Mouse (Mus musculus) forebrain, embryonic 16.5 days (tissue): ENCODE results near the gene Dop1b. TPM values are rescaled to one million over a fixed set of nuclear protein-coding genes. Genes with fewer than 3 reads are reported as not detected.
A peak's percentile ranks its signal among the peaks of the same experiment; 100 is the strongest.
"Not testable (repeated sequence)": the region's sequence is repeated elsewhere in the genome, so short reads cannot be mapped to it uniquely, and the experiment has no call there.

Source experiments
- ATAC-seq: fragments of 200-750 bp; cut with Nextera tagmentation; 2 replicates; pipeline ENCODE4 v1.8.0; 2017; ENCODE audit warnings: mild to moderate bottlenecking, moderate library complexity
- H3K27ac ChIP-seq: fragments of 300-500 bp; sonication (generic); 2 replicates; pipeline ENCODE4 v1.5.1; 2014; ENCODE audit warnings: low read length, control low read depth
- H3K27me3 ChIP-seq: fragments of 300-500 bp; sonication (generic); replicated peaks from 2 replicates; pipeline ENCODE4 v1.6.1; 2014; ENCODE audit warnings: low read length; ENCODE audit not compliant: control insufficient read depth, insufficient read depth
- H3K36me3 ChIP-seq: fragments of 300-500 bp; sonication (generic); 2 replicates; pipeline ENCODE4 v1.6.1; 2014; ENCODE audit not compliant: control insufficient read depth, insufficient read depth
- H3K4me1 ChIP-seq: fragments of 300-500 bp; sonication (generic); replicated peaks from 2 replicates; pipeline ENCODE4 v1.6.1; 2014; ENCODE audit warnings: low read length; ENCODE audit not compliant: control insufficient read depth, insufficient read depth
- H3K4me2 ChIP-seq: fragments of 300-500 bp; sonication (generic); 2 replicates; pipeline ENCODE4 v1.6.1; 2014; ENCODE audit warnings: mild to moderate bottlenecking, low read length, control low read depth
- H3K4me3 ChIP-seq: fragments of 300-500 bp; sonication (generic); replicated peaks from 2 replicates; pipeline ENCODE4 v1.5.1; 2014; ENCODE audit warnings: mild to moderate bottlenecking, low read length, control low read depth
- H3K9ac ChIP-seq: fragments of 300-500 bp; sonication (generic); replicated peaks from 2 replicates; pipeline ENCODE4 v1.6.1; 2014; ENCODE audit warnings: low read depth, low read length, control low read depth
- H3K9me3 ChIP-seq: fragments of 300-500 bp; sonication (generic); 2 replicates; pipeline ENCODE4 v1.6.1; 2016; ENCODE audit warnings: low read length; ENCODE audit not compliant: control insufficient read depth
- WGBS: fragments of 180-500 bp; shearing (Covaris S2); extraction: QIAGEN DNeasy Blood & Tissue Kit; methylation state at CpG from one replicate; pipeline ENCODE4 v1.1.7; 2014; 5-methylcytosine and 5-hydroxymethylcytosine counted together
- polyA plus RNA-seq: library from polyadenylated mRNA; unstranded; fragments of >200 nt; fragmentation: Nextera tagmentation; extraction: Ambion mirVana; gene quantifications from 2 replicates; pipeline ENCODE4 v1.2.1, GENCODE M21; 2015

Dop1b gene
- polyA plus RNA-seq, 1 experiment from 2014 or later: 43.3 TPM

DNA sequence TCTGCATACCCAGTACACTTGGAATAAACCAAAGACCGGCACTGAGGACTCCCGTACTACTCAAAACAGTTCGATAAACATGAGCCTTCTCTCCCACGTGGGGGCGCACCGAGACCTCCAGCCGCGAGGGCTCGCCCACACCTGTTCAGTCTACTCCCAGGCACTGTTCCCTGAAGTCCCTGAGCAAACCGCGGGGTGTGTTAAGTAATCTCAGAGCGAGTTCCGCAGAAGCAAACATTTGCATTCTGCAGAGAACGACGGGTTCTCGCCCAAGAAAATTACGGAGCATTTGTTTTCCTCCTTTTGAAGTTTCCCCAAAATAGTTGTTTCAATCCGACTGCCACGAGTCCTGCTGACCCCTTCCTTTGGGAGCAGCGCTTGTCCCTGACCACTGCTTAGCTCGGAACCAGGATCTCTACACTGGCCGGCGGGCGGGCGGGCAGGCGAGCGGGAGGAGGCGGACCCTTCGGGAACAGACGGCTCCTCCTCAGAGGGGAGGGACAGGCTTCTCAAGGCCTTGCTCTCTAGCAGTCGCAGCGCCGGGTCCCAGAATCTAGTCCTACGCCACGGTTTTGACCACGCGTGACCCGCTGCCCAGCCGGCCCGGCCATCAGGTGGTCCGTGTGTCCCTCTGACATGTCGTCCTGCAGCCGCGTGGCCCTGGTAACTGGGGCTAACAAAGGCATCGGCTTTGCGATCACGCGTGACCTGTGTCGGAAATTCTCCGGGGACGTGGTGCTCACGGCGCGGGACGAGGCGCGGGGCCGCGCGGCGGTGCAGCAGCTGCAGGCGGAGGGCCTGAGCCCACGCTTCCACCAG is 28.8 kb upstream of the Dop1b start, which contains the start of gene Cbr3:
Gene Cbr3, plus strand, starts transcription at position 527 of the 819 bp plus-strand sequence.
- H3K4me2 ChIP-seq: peak within 1 kb of the TSS; percentile 65
- peak; percentile 73 for ATAC-seq
- H3K36me3 ChIP-seq: no peaks in the 10 kb centered on the region
- peak within 1 kb of the TSS; percentile 33 for H3K4me3 ChIP-seq
- H3K4me1 ChIP-seq: peaks cover 20% of the 10 kb centered on the region
- H3K9me3 ChIP-seq: no peaks in the 10 kb centered on the region; the same call in 1 of the 2 replicates
- peaks cover 32% of the 10 kb centered on the region for H3K27me3 ChIP-seq
- WGBS: under 1% methylated on average over 63 of the region's 63 CpGs
- peak within 1 kb of the TSS; percentile 8 for H3K9ac ChIP-seq
- no peak within 1 kb of the TSS for H3K27ac ChIP-seq

- Histone ChIP-seq H3K4me2 (peak overlapping the region; percentile 65), H3K9me3 (no peaks in the 10 kb centered on the region; the same call in 1 of the 2 replicates), H3K27me3 (peaks cover 32% of the 10 kb centered on the region), H3K4me1 (peaks cover 20% of the 10 kb centered on the region), H3K9ac (peak overlapping the region; percentile 8), H3K36me3 (no peaks in the 10 kb centered on the region), H3K4me3 (peak overlapping the region; percentile 33), H3K27ac (no peak overlapping the region)
- ATAC-seq: 0 out of 2 replicates have a peak, but pooled peaks have one; percentile 51
- WGBS: under 1% methylated on average over 50 of the region's 53 CpGs
Observed at GRCm38 (mm10) chr16:93683508-93684236, 28.0 kb upstream of the Dop1b start.

DNA sequence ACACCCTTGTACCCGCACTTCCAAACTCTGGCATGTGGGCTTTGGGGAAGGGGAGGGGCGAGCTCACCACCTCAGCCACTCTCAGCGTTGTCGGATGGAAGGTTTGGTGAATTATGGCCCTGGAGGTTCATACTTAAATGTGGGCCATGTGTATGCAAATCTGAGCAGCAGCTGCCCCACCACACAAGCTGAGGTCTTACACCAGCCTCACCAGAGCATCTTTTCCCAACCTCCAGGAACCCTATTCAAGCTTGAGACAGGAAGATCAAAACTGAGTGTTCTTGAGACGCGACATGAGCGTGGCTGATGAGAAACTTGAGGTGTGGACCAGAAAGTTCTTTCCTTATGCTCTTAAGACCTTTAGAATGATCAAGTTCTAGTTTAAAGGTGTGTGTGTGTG is 27.3 kb upstream of the Dop1b start:
- WGBS: 32% methylated on average over 7 of the region's 7 CpGs
- H3K4me2 ChIP-seq: peak overlapping the region; percentile 65; the same call in 1 of the 2 replicates
- no peak for ATAC-seq

DNA sequence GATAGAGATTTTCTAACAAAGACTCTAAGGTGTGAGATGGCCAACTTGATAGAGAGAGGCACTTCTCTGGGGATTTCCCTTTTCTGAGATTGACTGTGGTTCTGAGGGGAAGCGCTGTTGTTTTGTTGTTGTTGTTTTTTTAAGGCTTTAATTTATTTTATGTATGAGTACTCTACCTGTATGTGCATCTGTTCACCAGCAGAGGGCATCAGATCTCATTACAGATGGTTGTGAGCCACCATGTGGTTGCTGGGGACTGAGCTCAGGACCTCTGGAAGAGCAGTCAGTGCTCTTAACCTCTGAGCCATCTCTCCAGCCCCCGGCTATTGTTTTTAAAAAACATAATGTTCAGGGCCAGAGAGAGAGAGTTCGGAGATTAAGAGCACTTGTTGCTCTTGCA is 25.9 kb upstream of the Dop1b start:
- H3K27ac ChIP-seq, H3K4me3 ChIP-seq, H3K9me3 ChIP-seq, H3K4me2 ChIP-seq, H3K9ac ChIP-seq, H3K36me3 ChIP-seq, ATAC-seq: not testable (repeated sequence)
- 98% methylated on average over 3 of the region's 3 CpGs for WGBS
- Histone ChIP-seq H3K27me3 (peaks cover 30% of the 10 kb centered on the region), H3K4me1 (peaks cover 20% of the 10 kb centered on the region)

More for the DNA sequence above, 27.3 kb upstream of the Dop1b start:
- peaks cover 20% of the 10 kb centered on the region for H3K4me1 ChIP-seq
- H3K27me3 ChIP-seq: peaks cover 32% of the 10 kb centered on the region
- H3K9me3 ChIP-seq: no peaks in the 10 kb centered on the region; the same call in 1 of the 2 replicates
- no peaks in the 10 kb centered on the region for H3K36me3 ChIP-seq
- H3K9ac ChIP-seq: no peak overlapping the region
- no peak overlapping the region for H3K4me3 ChIP-seq
- H3K27ac ChIP-seq: no peak overlapping the region

DNA sequence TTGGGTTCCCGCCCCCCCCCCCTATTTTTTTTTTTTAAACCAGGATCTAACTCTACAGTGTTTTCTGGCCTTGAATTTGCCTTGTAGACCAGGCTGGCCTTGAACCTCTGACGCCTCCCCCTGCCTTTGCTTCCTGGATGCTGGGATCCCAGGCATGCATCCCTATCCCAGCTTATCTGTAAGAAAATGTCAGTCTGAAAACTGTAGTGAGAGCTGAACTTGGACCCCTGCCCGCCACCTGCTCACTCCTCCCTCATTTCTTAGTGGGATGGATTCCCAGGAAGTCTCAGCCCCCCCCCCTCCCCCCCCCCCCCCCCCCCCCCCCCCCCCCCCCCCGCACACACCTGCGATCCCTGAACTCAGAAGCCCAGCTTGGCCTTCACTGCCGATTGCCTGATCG is 25.3 kb upstream of the Dop1b start:
- 96% methylated on average over 5 of the region's 7 CpGs for WGBS
- Histone ChIP-seq H3K4me2 (no peak overlapping the region), H3K4me1 (peaks cover 20% of the 10 kb centered on the region), H3K4me3 (no peak overlapping the region), H3K27ac (no peak overlapping the region), H3K9me3 (no peaks in the 10 kb centered on the region; the same call in 1 of the 2 replicates), H3K36me3 (no peaks in the 10 kb centered on the region), H3K9ac (no peak overlapping the region), H3K27me3 (peaks cover 25% of the 10 kb centered on the region)
- ATAC-seq: no peak

- Histone ChIP-seq H3K9me3 (no peaks in the 10 kb centered on the region; the same call in 1 of the 2 replicates), H3K27me3 (peaks cover 20% of the 10 kb centered on the region), H3K9ac (no peak overlapping the region), H3K36me3 (no peaks in the 10 kb centered on the region), H3K27ac (no peak overlapping the region), H3K4me1 (peaks cover 20% of the 10 kb centered on the region), H3K4me3 (no peak overlapping the region), H3K4me2 (no peak overlapping the region)
- WGBS: 53% methylated on average over 5 of the region's 5 CpGs
- ATAC-seq: no peak
Observed at GRCm38 (mm10) chr16:93686945-93687344, 24.8 kb upstream of the Dop1b start.

DNA sequence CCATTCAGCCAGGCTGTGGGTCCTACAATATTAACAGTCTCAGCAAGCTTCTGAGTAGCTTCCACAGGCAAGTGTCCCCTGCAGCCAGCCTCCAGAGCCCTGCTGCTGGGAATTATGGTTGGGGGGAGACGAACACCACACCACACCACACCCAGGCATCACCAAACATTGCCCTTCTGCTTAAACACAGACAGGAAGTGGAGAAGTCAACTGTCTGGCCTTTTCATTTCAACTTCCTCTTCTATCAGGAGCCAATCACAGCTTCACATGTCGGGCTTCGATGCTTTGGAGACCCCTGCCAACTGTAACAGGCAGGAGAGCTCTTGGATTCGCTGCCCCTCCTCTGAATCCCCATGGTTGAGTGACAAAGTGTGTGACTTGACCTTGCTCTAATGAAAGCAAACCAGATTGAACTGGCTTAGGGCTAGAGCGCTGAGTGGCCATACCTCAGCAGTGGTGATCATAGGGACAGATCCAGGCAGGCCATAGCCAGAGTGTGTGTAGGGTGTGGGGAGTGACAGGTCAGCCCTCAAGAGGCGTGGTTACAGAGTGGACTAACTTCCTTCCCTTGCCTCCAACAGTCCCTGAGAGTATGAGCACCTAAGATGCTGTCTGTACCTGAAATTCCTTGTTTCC is 20.4 kb upstream of the Dop1b start:
- no peaks in the 10 kb centered on the region for H3K9me3 ChIP-seq
- 81% methylated on average over 6 of the region's 6 CpGs for WGBS
- no peak overlapping the region for H3K9ac ChIP-seq
- H3K4me1 ChIP-seq: no peaks in the 10 kb centered on the region
- H3K4me3 ChIP-seq: no peak overlapping the region
- no peak for ATAC-seq
- H3K36me3 ChIP-seq: no peaks in the 10 kb centered on the region
- no peak overlapping the region for H3K27ac ChIP-seq
- no peaks in the 10 kb centered on the region; the same call in 1 of the 2 replicates for H3K27me3 ChIP-seq
- H3K4me2 ChIP-seq: no peak overlapping the region

- Histone ChIP-seq H3K4me1 (no peaks in the 10 kb centered on the region), H3K27me3 (no peaks in the 10 kb centered on the region; the same call in 1 of the 2 replicates), H3K27ac (no peak overlapping the region), H3K9ac (no peak overlapping the region), H3K36me3 (no peaks in the 10 kb centered on the region), H3K9me3 (no peaks in the 10 kb centered on the region), H3K4me2 (no peak overlapping the region), H3K4me3 (no peak overlapping the region)
- no peak for ATAC-seq
- 84% methylated on average over 2 of the region's 2 CpGs for WGBS
Observed at GRCm38 (mm10) chr16:93692744-93693143, 19.0 kb upstream of the Dop1b start.

GRCm38 (mm10) chr16:93707116-93707515 is 4.6 kb upstream of the Dop1b start:
- WGBS: 92% methylated on average over 7 of the region's 7 CpGs

More at GRCm38 (mm10) chr16:93707116-93707515, 4.6 kb upstream of the Dop1b start:
- no peak for ATAC-seq
- H3K9me3 ChIP-seq: no peaks in the 10 kb centered on the region
- H3K4me3 ChIP-seq: no peak overlapping the region
- H3K9ac ChIP-seq: no peak overlapping the region
- no peak overlapping the region for H3K4me2 ChIP-seq
- no peaks in the 10 kb centered on the region for H3K4me1 ChIP-seq
- H3K27me3 ChIP-seq: no peaks in the 10 kb centered on the region
- H3K36me3 ChIP-seq: no peaks in the 10 kb centered on the region
- no peak overlapping the region for H3K27ac ChIP-seq
